Mouse (Mus musculus): ENCODE measurements around the gene Armh3.
"Not testable (repeated sequence)": the region's sequence is repeated elsewhere in the genome, so short reads cannot be mapped to it uniquely, and the experiment has no call there.

Armh3 gene

GRCm38 (mm10) chr19:46033911-46034310 lies 35.6 kb upstream of the Armh3 start:
- no peak for DNase-seq (ENCODE audit: low spot score in 2 of 2)

DNA sequence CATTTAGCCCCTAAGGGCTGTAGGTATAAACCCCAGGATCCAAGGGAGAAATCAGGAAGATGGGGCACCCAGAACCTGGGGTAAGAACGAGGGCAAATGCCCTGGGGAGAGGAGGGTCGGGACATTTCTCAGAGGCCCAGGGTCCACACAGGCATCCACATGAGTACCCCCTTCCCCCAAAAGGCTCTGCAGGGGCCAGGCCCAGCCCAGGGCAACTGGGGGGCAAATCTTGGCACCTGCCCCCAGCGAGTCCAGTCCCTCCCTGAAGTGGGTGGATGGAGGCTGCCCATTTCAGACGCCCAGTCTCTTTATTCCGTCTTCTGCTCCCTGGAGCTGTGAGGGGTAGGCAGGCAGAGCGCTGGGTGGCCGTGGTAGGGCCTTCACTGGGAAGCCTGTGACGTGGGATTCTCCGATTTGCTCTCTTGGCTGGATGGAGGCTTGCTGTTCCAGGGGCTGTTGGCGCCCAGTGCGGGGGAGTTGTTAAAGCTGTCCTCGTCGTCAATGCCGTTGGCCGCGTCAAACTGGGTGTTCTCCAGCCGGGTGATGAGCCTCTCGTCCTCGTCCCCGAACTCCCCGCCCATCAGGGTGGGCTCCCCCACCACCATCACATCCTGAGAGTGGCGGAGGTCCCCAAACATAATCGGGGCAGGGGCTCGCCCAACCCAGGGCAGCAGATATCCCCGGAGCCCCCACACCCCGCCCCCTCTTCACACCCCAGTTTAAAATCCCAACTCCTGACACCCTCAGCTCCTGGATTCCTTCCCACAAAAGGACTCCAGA lies 34.6 kb upstream of the Armh3 start:
- no peak for DNase-seq (ENCODE audit: low spot score in 2 of 2)

- DNase-seq (ENCODE audit: low spot score in 2 of 2) = no peak
These were observed 33.6 kb upstream of the Armh3 start for GRCm38 (mm10) chr19:46031689-46032432.

DNA sequence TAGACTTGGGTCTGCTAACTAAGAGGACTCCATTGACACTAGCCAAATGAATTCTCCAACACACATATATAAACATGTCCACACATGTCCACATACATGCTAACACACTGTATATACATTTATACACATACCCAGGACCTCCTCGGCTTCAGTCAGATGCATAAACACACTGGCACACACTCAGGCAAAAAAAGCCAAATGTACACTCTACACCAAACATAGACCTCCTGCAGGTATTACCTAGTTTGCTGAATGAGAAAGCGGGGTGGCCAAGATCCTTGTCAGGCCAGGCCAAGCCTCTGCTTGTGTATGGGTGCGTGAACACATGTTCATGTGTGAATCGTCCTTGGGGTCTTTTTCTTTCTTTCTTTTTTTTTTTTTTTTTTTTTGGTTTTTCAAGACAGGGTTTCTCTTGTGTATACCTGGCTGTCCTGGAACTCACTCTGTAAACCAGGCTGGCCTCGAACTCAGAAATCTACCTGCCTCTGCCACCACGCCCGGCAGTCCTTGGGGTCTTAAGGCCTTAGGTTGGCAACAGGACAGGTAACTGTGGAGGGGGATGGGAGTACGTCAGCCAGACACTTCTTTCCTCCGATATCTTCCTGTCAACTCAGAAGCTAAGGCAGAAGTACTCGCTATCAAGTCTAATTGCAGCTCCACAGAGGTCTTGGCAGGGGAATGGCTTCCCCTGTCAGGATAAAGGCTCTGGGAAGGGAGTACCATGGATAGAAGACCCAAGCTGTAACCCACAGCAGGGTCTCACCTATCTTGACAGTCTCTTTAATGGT lies 32.1 kb upstream of the Armh3 start:
- DNase-seq (ENCODE audit: low spot score in 2 of 2) = no peak

- DNase-seq (ENCODE audit: low spot score in 2 of 2) = no peak
These were observed 31.4 kb upstream of the Armh3 start for GRCm38 (mm10) chr19:46029652-46030051.

DNA sequence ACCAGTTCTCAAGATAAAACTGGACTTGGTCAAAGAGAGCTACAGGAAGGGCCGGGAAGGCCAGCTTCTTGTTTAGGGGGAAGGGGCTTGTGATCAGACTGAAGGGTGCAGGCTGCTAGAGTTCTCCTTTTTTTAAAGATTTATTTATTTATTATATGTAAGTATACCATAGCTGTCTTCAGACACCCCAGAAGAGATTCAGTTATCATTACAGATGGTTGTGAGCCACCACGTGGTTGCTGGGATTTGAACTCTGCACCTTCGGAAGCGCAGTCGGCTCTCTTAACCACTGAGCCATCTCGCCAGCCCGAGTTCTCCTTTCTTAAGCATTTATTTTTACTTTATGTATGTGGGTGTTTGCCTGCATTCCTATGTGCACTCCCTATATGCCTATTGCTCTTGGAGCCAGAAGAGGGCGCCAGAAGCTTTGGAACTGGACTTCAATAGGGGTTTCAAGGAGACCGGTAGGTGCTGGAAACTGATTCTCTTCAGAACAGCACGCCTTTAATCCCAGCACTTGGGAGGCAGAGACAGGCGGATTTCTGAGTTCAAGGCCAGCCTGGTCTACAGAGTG lies 30.5 kb upstream of the Armh3 start:
- no peak for DNase-seq (ENCODE audit: low spot score in 2 of 2)

- no peak for DNase-seq (ENCODE audit: low spot score in 2 of 2)
These were observed 28.3 kb upstream of the Armh3 start for GRCm38 (mm10) chr19:46026567-46026966.

DNA sequence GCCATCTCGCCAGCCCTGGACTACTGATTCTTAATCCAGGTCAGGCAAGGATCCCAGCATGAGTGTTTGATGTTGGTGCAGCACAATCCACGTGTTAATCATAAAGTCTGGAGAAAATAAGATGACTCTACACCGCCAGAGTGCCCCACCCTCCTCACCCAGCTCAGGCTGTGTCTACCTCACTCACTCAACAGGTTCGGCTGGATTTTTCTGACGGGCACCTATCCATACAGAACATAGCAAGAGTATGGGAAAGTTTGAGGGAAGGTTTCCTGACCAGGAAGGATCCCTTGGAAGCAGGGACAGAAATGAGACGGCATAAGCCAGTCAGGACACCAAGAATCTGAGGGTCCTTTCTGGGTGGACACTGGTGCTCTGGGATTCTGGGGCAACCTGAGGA lies 26.7 kb upstream of the Armh3 start:
- no peak for DNase-seq (ENCODE audit: low spot score in 2 of 2)

GRCm38 (mm10) chr19:46016023-46016422 lies 17.7 kb upstream of the Armh3 start:
- DNase-seq (ENCODE audit: low spot score in 2 of 2) = no peak

GRCm38 (mm10) chr19:46014572-46015178 lies 16.4 kb upstream of the Armh3 start:
- peak; percentile 77 to 87 for DNase-seq (ENCODE audit: low spot score in 2 of 2)

DNA sequence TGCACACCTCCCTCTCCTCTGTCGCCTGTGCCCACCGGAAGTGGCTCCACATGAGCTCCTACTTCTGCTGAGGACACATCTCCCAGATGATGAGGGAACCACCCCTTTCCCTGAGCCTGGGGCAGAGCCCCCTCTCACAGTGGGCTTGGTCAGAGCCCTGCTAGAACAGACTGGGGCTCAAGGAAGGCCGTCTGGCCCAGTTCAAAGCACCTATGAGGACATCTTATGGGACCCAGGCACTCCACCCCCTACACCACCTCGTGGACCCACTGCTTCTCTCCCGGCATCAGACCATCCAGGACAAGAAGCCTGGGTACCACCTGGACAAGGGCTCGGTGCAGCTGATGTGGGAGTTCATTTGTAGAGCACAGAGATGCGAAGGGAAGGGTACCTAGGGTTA lies 7.4 kb upstream of the Armh3 start:
- DNase-seq (ENCODE audit: low spot score in 2 of 2) = no peak

DNA sequence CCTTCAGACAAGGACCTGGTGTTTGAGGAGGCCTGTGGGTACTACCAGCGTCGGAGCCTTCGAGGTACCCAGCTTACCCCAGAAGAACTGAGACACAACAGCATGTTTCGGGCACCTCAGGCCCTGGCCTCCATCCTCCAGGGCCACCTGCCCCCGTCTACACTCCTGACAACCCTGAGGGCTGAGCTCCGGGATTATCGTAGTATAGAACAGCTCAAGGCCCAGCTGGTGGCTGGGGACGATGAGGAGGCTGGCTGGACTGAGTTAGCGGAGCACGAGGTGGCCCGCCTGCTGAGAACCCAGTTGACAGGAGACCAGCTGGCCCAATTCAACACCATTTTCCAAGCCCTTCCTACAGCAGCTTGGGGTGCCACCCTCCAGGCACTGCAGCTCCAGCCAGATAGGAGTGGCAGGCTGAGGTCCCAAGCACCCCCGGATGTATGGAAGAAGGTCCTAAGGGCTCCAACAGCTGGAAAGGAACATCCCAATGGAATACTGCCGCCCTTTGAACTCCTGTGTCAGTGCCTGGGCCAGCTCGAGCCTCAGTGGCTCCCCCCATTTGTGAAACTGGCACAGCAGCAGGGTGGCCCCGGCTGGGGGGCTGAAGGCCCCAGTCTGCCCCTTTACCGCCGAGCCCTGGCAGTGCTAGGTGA lies 6.7 kb upstream of the Armh3 start:
- DNase-seq (ENCODE audit: low spot score in 2 of 2) = no peak

- peak; percentile 32 to 43 for DNase-seq (ENCODE audit: low spot score in 2 of 2)
These were observed 5.3 kb upstream of the Armh3 start, which contains the start of gene Hps6 for GRCm38 (mm10) chr19:46003371-46004226. Gene Hps6 (plus strand): TSS chr19:46003508.

GRCm38 (mm10) chr19:46002279-46002678 lies 4.0 kb upstream of the Armh3 start:
- no peak for DNase-seq (ENCODE audit: low spot score in 2 of 2)

GRCm38 (mm10) chr19:45999378-45999777 lies 1.1 kb upstream of the Armh3 start:
- DNase-seq (ENCODE audit: low spot score in 2 of 2) = no peak

DNA sequence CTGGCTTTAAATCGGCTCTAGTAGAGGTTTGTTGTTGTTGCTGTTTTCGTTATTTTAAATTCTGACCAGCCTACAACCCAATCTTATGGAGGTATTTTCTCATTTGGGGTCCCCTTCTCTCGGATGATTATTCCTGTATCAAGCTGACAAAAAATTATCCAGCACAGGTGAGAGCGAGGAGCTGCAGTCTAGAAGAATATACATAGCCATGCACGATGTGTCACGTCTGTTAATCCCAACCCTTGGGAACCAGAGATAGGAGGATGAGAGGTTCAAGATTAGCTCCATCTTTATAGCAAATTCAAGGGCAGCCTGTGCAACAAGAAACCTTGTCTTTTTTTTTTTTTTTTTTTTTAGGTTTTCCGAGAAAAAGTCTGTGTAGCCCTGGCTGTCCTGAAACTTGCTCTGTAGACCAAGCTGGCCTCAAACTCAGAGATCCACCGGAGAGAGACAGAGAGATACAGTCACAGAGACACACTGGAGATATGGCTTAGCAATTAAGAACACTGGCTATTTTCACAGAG lies 468 bp upstream of the Armh3 start:
- DNase-seq (ENCODE audit: low spot score in 2 of 2) = no peak

- DNase-seq (ENCODE audit: low spot score in 2 of 2) = no peak
These were observed 923 bp downstream of the Armh3 start for GRCm38 (mm10) chr19:45997365-45997764.

- DNase-seq (ENCODE audit: low spot score in 2 of 2) = no peak
These were observed 4.1 kb downstream of the Armh3 start for GRCm38 (mm10) chr19:45993981-45994737.

- DNase-seq (ENCODE audit: low spot score in 2 of 2) = not testable (repeated sequence)
These were observed 4.8 kb downstream of the Armh3 start for GRCm38 (mm10) chr19:45993441-45993840.
